Mouse (Mus musculus) CD4-positive, CD25-positive, alpha-beta regulatory T cell, adult 4 months (primary cell): Measurements from ENCODE around the gene Rc3h2. TPM values are rescaled to one million over a fixed set of nuclear protein-coding genes. Genes with fewer than 3 reads are reported as not detected.

ENCODE experiments used
- ATAC-seq: one replicate; pipeline ENCODE4 v1.8.0; 2017
- polyA plus RNA-seq, 2 experiments: library from polyadenylated mRNA; unstranded; fragments of 100-300 nt; shearing (Covaris generic); gene quantifications; one replicate each; pipeline ENCODE4 v1.2.1; 2017

The Rc3h2 gene
- polyA plus RNA-seq, 2 experiments from 2014 or later = 24.3 to 27.3 TPM

DNA sequence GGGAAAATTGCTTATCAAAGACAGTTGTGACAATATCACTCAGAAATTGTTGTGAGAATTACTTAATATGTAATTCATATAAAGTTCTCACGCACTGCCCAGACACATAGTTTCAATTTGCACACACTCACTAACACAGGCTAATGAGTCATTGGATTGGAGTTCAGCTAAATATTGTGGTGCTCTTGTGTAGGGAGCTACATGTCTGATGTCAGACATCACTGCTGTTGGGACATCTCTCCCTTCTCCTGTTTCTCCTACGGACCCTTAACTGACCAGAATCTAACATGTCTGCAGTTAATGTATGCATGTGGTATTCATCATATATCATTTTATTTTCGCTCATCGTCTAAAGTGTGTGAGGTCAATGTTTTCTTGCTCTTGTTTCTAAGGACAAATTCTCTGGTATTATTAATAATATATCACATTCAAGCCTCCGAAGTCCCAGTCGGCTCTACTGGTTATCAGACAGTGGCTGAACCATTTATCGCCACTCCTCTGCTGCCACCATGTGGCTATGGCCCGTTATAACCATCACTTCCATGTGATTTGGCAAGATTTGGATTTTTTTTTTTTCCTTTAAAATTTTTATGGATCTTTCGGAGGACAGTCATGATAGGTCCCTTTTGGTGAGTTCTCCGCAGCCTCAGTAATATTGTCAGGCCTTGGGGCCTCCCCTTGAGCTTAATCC is 84.1 kb downstream of the Rc3h2 start:
- no peak for ATAC-seq

DNA sequence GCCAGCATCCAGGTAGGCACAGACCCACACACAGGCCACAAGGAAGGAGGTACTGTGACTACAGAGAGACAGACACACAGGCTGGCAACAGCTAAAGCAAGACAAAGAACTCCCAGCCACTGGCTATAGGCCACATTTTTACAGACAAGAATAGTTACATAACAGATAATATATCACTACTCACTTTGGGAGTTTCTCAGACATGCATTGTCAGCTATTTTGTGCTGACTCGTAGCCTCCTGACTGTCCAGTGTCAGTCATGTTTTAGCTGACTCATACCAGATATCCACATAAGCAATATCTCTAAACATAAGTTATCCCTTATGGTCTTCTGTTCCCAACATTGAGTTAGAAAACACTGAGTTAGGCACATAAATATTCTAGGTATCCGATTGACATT is 89.4 kb downstream of the Rc3h2 start:
- ATAC-seq = no peak

DNA sequence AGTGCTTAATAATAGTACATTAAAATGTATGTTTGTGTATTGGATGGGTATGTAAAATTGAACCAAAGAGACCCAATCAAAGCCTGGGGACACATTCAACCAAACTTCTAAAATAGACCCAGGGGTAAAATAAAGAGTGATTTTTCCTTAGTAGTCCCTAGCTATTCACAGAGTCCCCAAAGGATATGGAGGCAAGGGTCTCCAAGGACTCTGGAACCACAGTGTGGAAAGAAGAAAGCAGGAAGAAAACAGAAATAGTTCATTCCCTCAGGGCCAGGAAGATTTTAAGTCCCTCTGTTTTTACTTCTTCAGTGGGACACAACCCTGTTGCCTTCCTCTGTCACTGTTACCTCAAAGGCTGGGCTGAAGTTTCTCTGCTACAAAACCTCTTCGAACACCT is 96.5 kb downstream of the Rc3h2 start, which contains the start of gene Olfr368:
Gene Olfr368 (plus strand): TSS at position 301 of the 400 bp plus-strand sequence.
- ATAC-seq = no peak

Other genes starting within 250 kb of the Rc3h2 start
- gene Olfr365, start 234.7 kb downstream of the Rc3h2 start, polyA plus RNA-seq = not detected
- not detected for gene Olfr366, start 211.3 kb downstream of the Rc3h2 start, polyA plus RNA-seq
- gene Olfr368, start 96.4 kb downstream of the Rc3h2 start, polyA plus RNA-seq = not detected
- 10 to 100 TPM; 25.3 to 30.9 TPM for gene Pdcl, start 63.6 kb downstream of the Rc3h2 start, polyA plus RNA-seq
- gene Zbtb26, start 20.2 kb upstream of the Rc3h2 start, polyA plus RNA-seq = 1 to 10 TPM; 4.1 to 4.3 TPM
- 1 to 10 TPM; 5.2 to 5.3 TPM for gene Zbtb6, start 20.3 kb upstream of the Rc3h2 start, polyA plus RNA-seq
- gene Rabgap1, start 20.4 kb upstream of the Rc3h2 start, polyA plus RNA-seq = 10 to 100 TPM; 42.1 to 56.4 TPM
- 1 to 10 TPM in 1 of 2 experiments, under 1 TPM in 1; 0.90 to 1.1 TPM for gene Gpr21, start 93.4 kb upstream of the Rc3h2 start, polyA plus RNA-seq